Mouse (Mus musculus): Measurements from ENCODE around the gene Col24a1.

DNA sequence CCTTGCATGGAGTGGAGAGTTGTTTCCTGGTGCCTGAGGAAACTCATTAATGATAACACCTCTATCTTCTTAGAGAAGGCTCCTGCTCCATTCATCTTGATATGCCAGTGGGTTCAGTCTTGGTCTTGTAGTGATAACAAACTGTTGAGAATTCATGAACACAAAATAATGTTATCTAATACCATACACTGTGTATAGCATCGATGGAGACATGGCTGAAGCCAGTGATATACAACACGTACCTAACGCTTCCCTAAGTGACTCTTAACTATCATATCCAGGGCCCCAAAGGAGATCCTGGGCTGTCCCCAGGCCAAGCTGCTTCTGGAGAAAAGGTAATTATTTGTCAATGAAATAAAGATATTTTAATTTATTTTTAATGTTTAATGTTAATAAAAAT is 33.1 kb downstream of the Col24a1 start:
- TF ChIP-seq CTCF (IDR thresholded peaks at IDR 0.05; ENCODE audit: extremely low read depth, insufficient read depth, insufficient read length, insufficient replicate concordance): no peak
- TF ChIP-seq POLR2A (IDR thresholded peaks at IDR 0.05; ENCODE audit: low read depth, low read length): no peak

All from spleen, adult 2 months (tissue).